Mouse (Mus musculus): ENCODE results near the gene Fam187b. TPM values are rescaled to one million over a fixed set of nuclear protein-coding genes. Genes with fewer than 3 reads are reported as not detected.

Gene Fam187b
- polyA plus RNA-seq, 1 experiment, result not detected

DNA sequence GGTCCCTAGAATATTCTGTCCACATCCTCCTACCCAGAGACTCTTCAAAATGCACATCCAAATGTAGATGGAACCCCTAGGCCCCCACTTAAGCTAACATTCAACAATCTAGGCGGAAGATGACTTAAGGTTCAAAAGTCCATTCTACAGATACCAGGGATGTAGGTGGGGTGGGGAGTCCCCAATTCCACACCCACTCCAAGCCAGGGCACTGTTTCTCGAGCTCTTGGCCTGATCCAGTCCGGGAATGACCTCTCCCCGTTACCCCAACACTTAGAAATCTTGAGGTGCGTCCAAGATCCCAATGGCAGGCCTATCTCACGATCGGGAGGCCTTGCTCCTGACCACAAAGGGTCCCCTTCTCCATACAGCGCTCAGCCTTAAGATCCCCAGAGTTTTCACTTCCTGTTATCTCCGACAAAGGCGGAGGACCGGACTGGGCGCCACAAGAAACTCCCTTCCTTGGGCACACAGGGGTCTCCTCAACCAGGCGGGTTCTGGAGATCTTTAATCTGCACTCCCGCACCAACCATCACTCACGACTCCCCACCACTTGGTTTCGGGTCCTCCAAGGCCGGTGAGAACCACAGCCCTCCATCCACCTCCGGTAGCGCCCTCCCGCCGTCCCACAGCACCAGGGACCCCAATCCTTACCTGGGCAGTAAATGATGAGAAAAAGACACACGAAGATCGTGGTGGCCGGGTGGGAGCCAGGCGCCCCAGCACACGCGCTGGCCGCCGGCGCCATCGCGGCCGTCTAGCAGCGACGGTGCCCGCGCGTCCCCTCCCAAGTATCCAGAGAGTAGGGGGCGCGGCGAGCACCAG lies 952 bp upstream of the Fam187b start:
- Histone ChIP-seq H3K79me2 (ENCODE audit: control insufficient read depth, insufficient read depth) (no peaks in the 10 kb centered on the region), H3K27me3 (ENCODE audit: control insufficient read depth, insufficient read depth, insufficient read length) (peaks cover 20% of the 10 kb centered on the region), H3K4me3 (ENCODE audit: insufficient read depth, poor library complexity, severe bottlenecking) (no peak overlapping the region), H3ac (ENCODE audit: control insufficient read depth, insufficient read length, low read depth) (no peak overlapping the region), H3K79me3 (ENCODE audit: low read depth) (no peaks in the 10 kb centered on the region), H3K36me3 (ENCODE audit: control insufficient read depth, insufficient read depth) (no peaks in the 10 kb centered on the region)
- TF ChIP-seq USF1 (IDR thresholded peaks at IDR 0.05; ENCODE audit: low read depth), result no peak
- no peak for TF ChIP-seq FOSL1 (IDR thresholded peaks at IDR 0.05; ENCODE audit: insufficient read depth, low read length, poor library complexity, severe bottlenecking)
- TF ChIP-seq MYOD1 (IDR thresholded peaks at IDR 0.05; ENCODE audit: control insufficient read depth, insufficient read length, low read depth), result no peak
- TF ChIP-seq CTCF (IDR thresholded peaks at IDR 0.05; ENCODE audit: control insufficient read depth, insufficient read depth, insufficient read length), result no peak
- TF ChIP-seq MAX (IDR thresholded peaks at IDR 0.05), result no peak
- TF ChIP-seq MYOG (IDR thresholded peaks at IDR 0.05; ENCODE audit: control insufficient read depth, extremely low read depth, insufficient read length), result no peak
- TF ChIP-seq CEBPB (IDR thresholded peaks at IDR 0.05; ENCODE audit: low read depth), result no peak

DNA sequence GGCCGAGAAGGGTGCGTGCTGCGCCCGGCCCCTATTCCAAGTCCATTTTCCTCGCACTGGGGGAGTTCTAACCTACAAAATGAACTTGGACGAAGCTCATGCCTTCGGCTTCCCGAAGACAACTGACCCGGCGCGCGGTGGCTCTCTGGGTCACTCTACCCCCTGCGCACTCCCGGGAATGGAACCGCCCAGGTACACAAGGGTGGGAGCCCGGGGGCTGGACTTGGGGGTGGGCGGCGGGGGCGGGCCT lies 414 bp upstream of the Fam187b start, which contains the start of gene Lsr:
Gene Lsr (minus strand): TSS at position 214 of the 250 bp plus-strand sequence.
- H3K36me3 ChIP-seq (ENCODE audit: control insufficient read depth, insufficient read depth), result no peaks in the 10 kb centered on the region
- H3ac ChIP-seq (ENCODE audit: control insufficient read depth, insufficient read length, low read depth), result no peak within 1 kb of the TSS
- H3K4me3 ChIP-seq (ENCODE audit: insufficient read depth, poor library complexity, severe bottlenecking), result no peak within 1 kb of the TSS
- H3K27me3 ChIP-seq (ENCODE audit: control insufficient read depth, insufficient read depth, insufficient read length), result peaks cover 23% of the 10 kb centered on the region
- no peaks in the 10 kb centered on the region for H3K79me3 ChIP-seq (ENCODE audit: low read depth)
- H3K79me2 ChIP-seq (ENCODE audit: control insufficient read depth, insufficient read depth), result no peaks in the 10 kb centered on the region
- TF ChIP-seq USF1 (IDR thresholded peaks at IDR 0.05; ENCODE audit: low read depth) (no peak), MYOD1 (IDR thresholded peaks at IDR 0.05; ENCODE audit: control insufficient read depth, insufficient read length, low read depth) (no peak), CTCF (IDR thresholded peaks at IDR 0.05; ENCODE audit: control insufficient read depth, insufficient read depth, insufficient read length) (no peak), FOSL1 (IDR thresholded peaks at IDR 0.05; ENCODE audit: insufficient read depth, low read length, poor library complexity, severe bottlenecking) (no peak)

DNA sequence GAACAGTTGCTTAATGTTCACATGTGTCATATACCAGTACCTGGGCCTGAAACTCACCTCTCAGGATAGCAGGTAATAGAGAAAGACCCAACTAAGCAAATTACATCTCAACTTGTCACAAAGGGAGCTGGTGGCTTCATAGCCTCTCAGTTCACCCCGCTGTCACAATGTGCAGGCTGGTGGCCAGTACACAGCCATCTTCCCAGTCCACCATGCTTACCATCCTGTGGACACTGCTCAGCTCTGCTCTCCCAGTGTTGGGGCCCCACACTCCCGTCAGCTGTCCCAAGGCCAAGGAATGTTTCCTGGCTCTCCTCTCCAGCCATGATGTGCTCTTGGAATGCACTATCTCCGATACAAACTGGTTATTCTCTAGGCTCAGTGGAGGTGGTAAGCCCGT lies 8.1 kb downstream of the Fam187b start:
- no peaks in the 10 kb centered on the region for H3K79me3 ChIP-seq (ENCODE audit: low read depth)
- no peak overlapping the region for H3K4me3 ChIP-seq (ENCODE audit: insufficient read depth, poor library complexity, severe bottlenecking)
- H3K36me3 ChIP-seq (ENCODE audit: control insufficient read depth, insufficient read depth), result no peaks in the 10 kb centered on the region
- H3ac ChIP-seq (ENCODE audit: control insufficient read depth, insufficient read length, low read depth), result no peak overlapping the region
- TF ChIP-seq MYOG (IDR thresholded peaks at IDR 0.05; ENCODE audit: control insufficient read depth, extremely low read depth, insufficient read length) (no peak), MAX (IDR thresholded peaks at IDR 0.05) (no peak), FOSL1 (IDR thresholded peaks at IDR 0.05; ENCODE audit: insufficient read depth, low read length, poor library complexity, severe bottlenecking) (no peak), MYOD1 (IDR thresholded peaks at IDR 0.05; ENCODE audit: control insufficient read depth, insufficient read length, low read depth) (no peak), CEBPB (IDR thresholded peaks at IDR 0.05; ENCODE audit: low read depth) (no peak), CTCF (IDR thresholded peaks at IDR 0.05; ENCODE audit: control insufficient read depth, insufficient read depth, insufficient read length) (no peak), USF1 (IDR thresholded peaks at IDR 0.05; ENCODE audit: low read depth) (no peak)
- H3K79me2 ChIP-seq (ENCODE audit: control insufficient read depth, insufficient read depth), result no peaks in the 10 kb centered on the region
- peaks cover 4% of the 10 kb centered on the region for H3K27me3 ChIP-seq (ENCODE audit: control insufficient read depth, insufficient read depth, insufficient read length)

- no peaks in the 10 kb centered on the region for H3K79me3 ChIP-seq (ENCODE audit: low read depth)
- TF ChIP-seq MAX (IDR thresholded peaks at IDR 0.05) (no peak), CTCF (IDR thresholded peaks at IDR 0.05; ENCODE audit: control insufficient read depth, insufficient read depth, insufficient read length) (no peak), USF1 (IDR thresholded peaks at IDR 0.05; ENCODE audit: low read depth) (no peak), CEBPB (IDR thresholded peaks at IDR 0.05; ENCODE audit: low read depth) (no peak), FOSL1 (IDR thresholded peaks at IDR 0.05; ENCODE audit: insufficient read depth, low read length, poor library complexity, severe bottlenecking) (no peak), MYOD1 (IDR thresholded peaks at IDR 0.05; ENCODE audit: control insufficient read depth, insufficient read length, low read depth) (no peak), MYOG (IDR thresholded peaks at IDR 0.05; ENCODE audit: control insufficient read depth, extremely low read depth, insufficient read length) (no peak)
- H3K36me3 ChIP-seq (ENCODE audit: control insufficient read depth, insufficient read depth), result no peaks in the 10 kb centered on the region
- peaks cover 11% of the 10 kb centered on the region for H3K27me3 ChIP-seq (ENCODE audit: control insufficient read depth, insufficient read depth, insufficient read length)
- no peak overlapping the region for H3ac ChIP-seq (ENCODE audit: control insufficient read depth, insufficient read length, low read depth)
- no peak overlapping the region for H3K4me3 ChIP-seq (ENCODE audit: insufficient read depth, poor library complexity, severe bottlenecking)
- no peaks in the 10 kb centered on the region for H3K79me2 ChIP-seq (ENCODE audit: control insufficient read depth, insufficient read depth)
These were observed 11.8 kb downstream of the Fam187b start for GRCm38 (mm10) chr7:30985357-30985756.

- TF ChIP-seq CEBPB (IDR thresholded peaks at IDR 0.05; ENCODE audit: low read depth) (no peak), CTCF (IDR thresholded peaks at IDR 0.05; ENCODE audit: control insufficient read depth, insufficient read depth, insufficient read length) (no peak), USF1 (IDR thresholded peaks at IDR 0.05; ENCODE audit: low read depth) (no peak), MAX (IDR thresholded peaks at IDR 0.05) (no peak), FOSL1 (IDR thresholded peaks at IDR 0.05; ENCODE audit: insufficient read depth, low read length, poor library complexity, severe bottlenecking) (no peak), MYOG (IDR thresholded peaks at IDR 0.05; ENCODE audit: control insufficient read depth, extremely low read depth, insufficient read length) (no peak), MYOD1 (IDR thresholded peaks at IDR 0.05; ENCODE audit: control insufficient read depth, insufficient read length, low read depth) (no peak)
- H3K36me3 ChIP-seq (ENCODE audit: control insufficient read depth, insufficient read depth), result no peaks in the 10 kb centered on the region
- H3K79me3 ChIP-seq (ENCODE audit: low read depth), result no peaks in the 10 kb centered on the region
- H3K27me3 ChIP-seq (ENCODE audit: control insufficient read depth, insufficient read depth, insufficient read length), result peaks cover 17% of the 10 kb centered on the region
- H3K79me2 ChIP-seq (ENCODE audit: control insufficient read depth, insufficient read depth), result no peaks in the 10 kb centered on the region
- H3ac ChIP-seq (ENCODE audit: control insufficient read depth, insufficient read length, low read depth), result no peak overlapping the region
- no peak overlapping the region for H3K4me3 ChIP-seq (ENCODE audit: insufficient read depth, poor library complexity, severe bottlenecking)
These were observed 15.1 kb downstream of the Fam187b start for GRCm38 (mm10) chr7:30988519-30989162.

All from C2C12 (cell line).